Mouse (Mus musculus): ENCODE measurements at regions not wholly inside any gene's neighbourhood (a gene's known extent, or its start where the extent isn't known, plus 50 kb on each side); places are given as distances from the start of the nearest gene placed in this dataset.

DNA sequence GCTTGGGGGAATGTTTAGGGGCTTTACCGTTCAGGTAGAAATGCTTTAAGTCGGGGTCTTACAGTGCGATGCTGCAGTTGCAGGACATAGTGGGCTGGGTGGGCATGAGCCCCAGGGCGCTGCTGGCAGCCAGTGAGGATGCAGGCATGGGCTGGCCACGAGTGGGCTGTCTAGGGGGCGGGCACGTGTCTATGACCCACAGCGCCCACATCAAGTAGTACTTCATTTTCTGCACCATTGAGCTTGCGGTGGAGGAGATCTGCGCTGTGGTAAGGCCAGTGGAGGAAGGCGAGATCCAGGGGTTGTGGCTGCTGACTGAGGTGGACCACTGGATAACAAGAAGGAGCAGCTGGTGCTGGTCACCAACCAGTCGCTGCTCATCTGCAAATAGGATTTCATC lies 52.4 kb upstream of the Olfr291 start:
- DNase-seq: no peak
- intact Hi-C loops (cut with DNase I): no loop called here

DNA sequence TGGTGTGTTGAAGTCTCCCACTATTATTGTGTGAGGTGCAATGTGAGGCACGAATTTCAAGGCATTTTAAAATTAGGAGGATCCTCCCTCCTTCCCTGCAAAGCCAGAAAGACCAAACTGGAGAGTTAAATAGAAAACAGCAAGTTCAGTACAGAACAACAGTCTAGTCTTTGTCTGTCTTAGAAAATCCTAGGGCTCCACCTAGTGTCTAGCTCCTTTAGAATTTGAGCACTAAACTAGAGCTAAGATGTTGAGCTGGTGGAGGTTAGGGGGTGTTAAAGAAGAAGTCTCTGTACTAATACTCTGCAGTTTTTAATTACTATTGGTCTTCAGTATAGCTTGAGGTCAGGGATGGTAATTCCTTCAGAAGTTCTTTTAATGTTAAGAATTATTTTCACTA lies 58.7 kb upstream of the Olfr291 start:
- DNase-seq: peak in 1 of 2 experiments; percentile 9
- intact Hi-C loops (cut with DNase I): loop anchor here (5.0 kb wide), 1 partner anchor 197 kb away; no protein-coding TSS in a partner anchor

GRCm38 (mm10) chr7:84779276-84779825 lies 74.0 kb upstream of the Olfr291 start:
- intact Hi-C loops (cut with DNase I): loop anchor here (1.0 kb wide), 1 partner anchor 184 kb away; no protein-coding TSS in a partner anchor
- peak; percentile 82 to 92 for DNase-seq

DNA sequence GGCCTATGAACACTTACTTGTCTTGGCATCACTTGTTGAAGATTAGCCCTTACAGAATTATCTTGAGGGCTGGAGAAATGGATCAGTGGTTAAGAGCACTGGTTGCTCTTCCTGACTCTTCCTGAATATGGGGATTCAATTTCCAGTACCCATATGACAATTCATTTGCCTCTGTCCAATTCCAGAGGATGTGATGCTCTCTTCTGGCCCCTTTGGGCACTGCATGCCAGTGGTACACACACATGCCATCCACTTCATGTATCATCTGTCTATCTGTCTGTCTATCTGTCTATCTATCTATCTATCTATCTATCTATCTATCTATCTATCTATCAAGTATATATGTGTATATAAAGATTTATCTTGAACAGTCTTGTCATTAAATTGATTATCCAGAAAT lies 75.7 kb upstream of the Olfr291 start:
- intact Hi-C loops (cut with DNase I): no loop called here
- DNase-seq: no peak

- intact Hi-C loops (cut with DNase I): no loop called here
- no peak for DNase-seq
Measured at GRCm38 (mm10) chr7:84756261-84756660, 66.5 kb upstream of the Zfand6 start.

GRCm38 (mm10) chr7:84753361-84753760 lies 63.6 kb upstream of the Zfand6 start:
- intact Hi-C loops (cut with DNase I): no loop called here
- no peak for DNase-seq

DNA sequence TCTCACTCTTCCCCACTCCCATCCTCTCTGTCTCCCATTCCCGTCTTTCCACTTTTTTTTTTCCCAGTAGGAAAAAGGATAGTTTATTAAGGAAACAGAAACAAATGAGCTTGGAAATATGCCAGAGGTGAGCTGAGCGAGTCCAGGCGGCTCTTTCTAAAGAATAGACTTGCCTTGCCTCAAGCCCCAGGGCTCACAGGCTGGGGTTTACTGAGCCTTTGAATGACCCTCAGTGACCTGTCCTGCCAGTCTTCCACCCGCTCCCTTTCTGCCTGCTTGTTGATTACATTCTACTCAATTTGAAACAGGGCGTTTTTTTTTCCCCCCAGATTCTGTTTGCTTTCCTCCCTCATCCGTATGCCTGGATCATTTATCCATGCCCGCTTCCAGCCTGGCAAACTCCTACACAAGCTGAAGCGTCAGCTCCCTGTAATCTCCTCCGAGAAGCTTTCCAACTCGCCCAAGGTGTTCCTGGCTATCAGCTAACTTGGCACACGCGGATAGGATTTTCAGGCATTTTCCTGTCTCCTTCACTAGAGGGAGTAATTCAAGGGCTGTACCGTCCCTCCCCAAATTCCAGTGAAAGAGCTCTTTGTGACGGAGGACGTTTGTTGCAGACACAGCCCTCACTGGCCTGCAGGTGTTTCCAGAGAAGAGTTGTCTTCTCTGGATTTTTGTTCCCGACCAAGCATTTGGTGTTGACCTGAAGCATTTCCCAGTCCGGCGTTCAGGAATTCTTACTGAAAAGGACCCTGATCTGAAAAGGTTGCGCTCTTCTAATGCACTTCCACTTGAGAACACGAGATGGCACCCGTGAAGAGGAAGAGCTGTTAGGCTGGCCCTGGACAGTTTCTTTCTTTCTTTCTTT lies 59.9 kb upstream of the Zfand6 start:
- intact Hi-C loops (cut with DNase I): no loop called here
- peak; percentile 44 to 73 for DNase-seq

GRCm38 (mm10) chr7:84747847-84748246 lies 58.1 kb upstream of the Zfand6 start:
- DNase-seq: no peak
- intact Hi-C loops (cut with DNase I): no loop called here

DNA sequence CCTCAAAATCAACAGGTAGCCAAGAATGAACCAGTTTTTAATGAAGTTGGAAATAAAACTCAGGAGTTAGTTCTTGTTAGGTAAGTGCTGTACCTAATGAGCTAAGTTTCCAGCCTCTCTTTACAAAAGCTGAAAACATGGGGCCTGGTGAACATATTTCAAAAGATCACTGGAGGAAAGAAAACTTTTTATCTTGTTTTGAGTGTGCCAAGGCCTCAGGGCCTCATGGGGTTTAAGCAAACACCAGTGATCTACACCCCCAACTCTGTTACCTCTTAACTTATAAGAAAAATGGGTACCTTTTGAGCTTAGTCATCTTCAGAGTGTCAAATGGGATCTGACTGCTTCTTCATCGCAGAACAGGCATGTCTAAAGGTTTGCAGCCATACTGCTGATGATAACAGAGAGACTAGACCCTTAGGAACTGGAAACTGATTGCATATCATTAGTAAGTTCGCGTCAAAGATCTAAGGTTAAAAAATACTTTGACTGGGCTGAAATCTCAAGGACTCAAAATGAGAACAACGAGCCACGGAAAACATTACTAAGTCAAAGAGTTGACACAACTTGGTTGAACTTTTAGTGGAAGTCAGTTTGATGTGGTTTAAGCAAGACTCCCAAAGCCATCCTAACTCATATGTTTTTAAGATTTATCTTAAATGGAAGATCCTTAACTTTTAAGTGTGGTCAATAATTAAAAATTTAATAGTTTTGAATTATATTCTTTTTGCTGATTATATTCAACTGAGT lies 54.7 kb upstream of the Zfand6 start:
- intact Hi-C loops (cut with DNase I): no loop called here
- no peak for DNase-seq

DNA sequence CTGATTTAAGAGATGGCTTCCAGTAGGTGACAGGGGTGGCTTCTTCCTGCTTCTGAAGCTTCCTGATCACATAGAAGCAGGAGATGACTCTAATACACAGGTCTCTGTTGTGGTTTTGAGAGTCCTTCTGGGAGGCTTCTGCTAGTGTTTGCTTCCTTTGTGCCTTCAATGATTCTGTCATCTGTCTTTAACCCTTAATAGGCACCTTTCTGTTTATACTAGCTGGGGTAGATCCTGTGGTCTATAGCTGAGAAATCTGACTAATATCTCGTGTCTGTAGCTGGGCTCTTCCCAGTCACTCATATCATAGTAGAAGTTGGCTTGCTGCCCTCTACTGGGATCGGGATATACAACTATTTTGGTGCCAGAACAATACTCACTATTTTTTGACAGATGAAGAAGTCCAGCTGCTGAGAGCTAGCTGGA lies 50.2 kb upstream of the Zfand6 start:
- DNase-seq: peak in 1 of 2 experiments; percentile 29
- intact Hi-C loops (cut with DNase I): loop anchor here (2.0 kb wide), 1 partner anchor 147 kb away; no protein-coding TSS in a partner anchor
